ENCODE assay signal across 12 mouse cellular contexts in the genomic region with DNA sequence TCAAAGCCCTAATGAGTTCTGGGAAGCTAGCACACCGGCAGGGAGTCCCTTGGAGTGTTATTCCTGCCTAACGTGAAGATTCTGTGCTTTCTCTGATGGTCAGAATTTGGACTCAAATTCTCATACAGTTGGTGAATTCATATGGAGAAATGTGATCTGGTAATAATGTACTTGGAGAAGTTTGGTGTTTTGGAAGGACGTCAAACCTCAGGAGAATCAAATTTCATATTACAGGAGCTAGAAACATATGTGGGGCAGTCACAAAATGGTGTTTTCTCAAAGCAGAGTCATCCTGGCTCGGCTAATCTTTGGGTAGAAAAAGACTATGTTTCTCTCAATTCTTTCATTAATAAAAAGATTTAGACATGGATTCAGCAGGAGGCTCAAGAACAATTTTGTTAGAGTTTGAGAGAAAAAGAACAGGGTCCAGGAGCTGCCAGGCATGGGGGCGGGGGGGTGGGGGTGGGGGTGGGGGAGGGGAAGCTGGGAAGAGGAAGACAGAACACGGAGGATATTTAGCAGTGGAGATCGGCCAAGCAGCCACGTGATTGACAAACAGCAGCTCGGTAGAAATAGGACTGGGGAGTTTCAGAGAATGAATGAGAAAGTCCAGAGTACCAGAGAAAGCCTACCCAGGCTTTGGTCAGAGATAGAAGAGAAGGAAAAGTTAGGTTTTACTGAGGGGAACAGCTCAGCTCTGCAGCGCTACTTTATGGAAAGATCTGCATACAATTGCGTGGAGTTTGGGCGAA.
A peak's percentile ranks its signal among the peaks of the same experiment; 100 is the strongest.
DNase-seq lines count a peak whose midpoint lies in the region; ATAC-seq and TF ChIP-seq lines count a peak whose summit lies in the region.
"Had no signal": no experiment of that assay in that cellular context is flagged by ENCODE, and none has a peak within 500 bp of the region (broad histone marks: within the 10 kb centered on the region; RNA-seq: fewer than 3 reads in every experiment).

No protein-coding gene starts in this region.

- H3K27ac ChIP-seq in liver, postnatal 0 days (ENCODE audit: low read depth) = no peak overlapping the region
- peak overlapping the region; percentile 66 for H3K27ac ChIP-seq in embryonic fibroblast, embryonic 13.5 days (ENCODE audit: insufficient read depth, low read length)
- no peak overlapping the region for H3K27ac ChIP-seq in liver, adult 2 months (replicated peaks; ENCODE audit: insufficient read depth, low read depth, low read length)
- H3K27ac ChIP-seq: forebrain, embryonic 12.5 days had no signal

- no peaks in the 10 kb centered on the region for H3K4me1 ChIP-seq in liver, postnatal 0 days (ENCODE audit: insufficient read depth)
- H3K4me1 ChIP-seq in embryonic fibroblast, embryonic 13.5 days (ENCODE audit: control insufficient read depth, insufficient read depth, low read length) = no peaks in the 10 kb centered on the region; the same call in none of the 2 replicates
- H3K4me1 ChIP-seq in liver, adult 2 months (ENCODE audit: control insufficient read depth, insufficient read depth, low read length) = no peaks in the 10 kb centered on the region

- no peaks in the 10 kb centered on the region for H3K79me2 ChIP-seq in liver, adult 2 months (ENCODE audit: control insufficient read depth, insufficient read depth, low read length)

- ATAC-seq in liver, postnatal 0 days = no peak
- ATAC-seq: inflammation-experienced regulatory T-cells, adult 6 months had no signal

- WGBS in liver, postnatal 0 days (ENCODE audit: insufficient replicate concordance) = 44% methylated on average over 12 of the region's 12 CpGs
- 56% methylated on average over 12 of the region's 12 CpGs for WGBS in liver, adult 2 months

- peak; percentile 8 for DNase-seq in embryo, embryonic 10.5 days (ENCODE audit: low spot score)
- no peak for DNase-seq in embryo, embryonic 9.5 days (ENCODE audit: extremely low spot score)
- DNase-seq in liver = peak; percentile 12
- no peak for DNase-seq in liver, postnatal 0 days
- DNase-seq in liver, adult 2 months (ENCODE audit: extremely low read depth, low read depth, low spot score) = peak; percentile 17
- DNase-seq in left cerebral cortex, adult 8-10 months (ENCODE audit: low spot score in 2 of 2) = no peak
- DNase-seq in thymus, postnatal 10 days (ENCODE audit: low spot score in 2 of 2) = no peak
- DNase-seq: cerebellum, adult 11-12 months; kidney, postnatal 4 days had no signal

- no peak for TF ChIP-seq EP300 in liver, postnatal 0 days (IDR thresholded peaks at IDR 0.05; ENCODE audit: low read depth)

- no peak overlapping the region for H3K4me3 ChIP-seq in liver, postnatal 0 days (ENCODE audit: low read depth, low read length)
- H3K4me3 ChIP-seq in embryonic fibroblast, embryonic 13.5 days (ENCODE audit: insufficient read depth, low read length) = no peak overlapping the region; the same call in 1 of the 2 replicates
- H3K4me3 ChIP-seq in liver, adult 2 months (ENCODE audit: insufficient read depth, low read depth, low read length) = no peak overlapping the region
- H3K4me3 ChIP-seq: forebrain, embryonic 12.5 days had no signal

- no peak overlapping the region; the same call in 1 of the 2 replicates for H3K4me2 ChIP-seq in liver, postnatal 0 days (ENCODE audit: low read depth, low read length)
- H3K4me2 ChIP-seq: forebrain, embryonic 12.5 days had no signal

- no peaks in the 10 kb centered on the region for H3K9me3 ChIP-seq in liver, postnatal 0 days (ENCODE audit: low read length)
- H3K9me3 ChIP-seq: forebrain, embryonic 12.5 days had no signal

- H3K36me3 ChIP-seq in liver, postnatal 0 days (replicated peaks; ENCODE audit: insufficient read depth, low read length) = no peaks in the 10 kb centered on the region
- H3K36me3 ChIP-seq in liver, adult 2 months (ENCODE audit: control insufficient read depth, insufficient read depth, low read length) = no peaks in the 10 kb centered on the region
- H3K36me3 ChIP-seq: forebrain, embryonic 12.5 days had no signal

- TF ChIP-seq CTCF in liver, postnatal 0 days (IDR thresholded peaks at IDR 0.05; ENCODE audit: low read depth) = no peak
- no peak for TF ChIP-seq CTCF in embryonic fibroblast, embryonic 13.5 days (IDR thresholded peaks at IDR 0.05; ENCODE audit: borderline replicate concordance, insufficient read depth, low read length)
- TF ChIP-seq CTCF in liver, adult 2 months (IDR thresholded peaks at IDR 0.05; ENCODE audit: low read depth, low read length) = no peak

- H3K27me3 ChIP-seq in liver, postnatal 0 days (ENCODE audit: insufficient read depth, low read length) = no peaks in the 10 kb centered on the region
- H3K27me3 ChIP-seq in liver, adult 2 months (ENCODE audit: control insufficient read depth, insufficient read depth, low read length) = no peaks in the 10 kb centered on the region
- H3K27me3 ChIP-seq: forebrain, embryonic 12.5 days had no signal

- TF ChIP-seq POLR2A in embryonic fibroblast, embryonic 13.5 days (IDR thresholded peaks at IDR 0.05; ENCODE audit: low read depth, low read length) = no peak
- TF ChIP-seq POLR2A in liver, adult 2 months (IDR thresholded peaks at IDR 0.05; ENCODE audit: extremely low read depth, insufficient read depth, low read length) = no peak

- no peak overlapping the region for H3K9ac ChIP-seq in liver, postnatal 0 days (replicated peaks)
- no peak overlapping the region for H3K9ac ChIP-seq in liver, adult 2 months (ENCODE audit: low read depth, low read length)
- H3K9ac ChIP-seq: forebrain, embryonic 12.5 days had no signal

Comparison
In these comparisons a context has a peak if more than half of its experiments do, and no peak if none do; other contexts are left out.
1. DNase-seq: peak in embryo, embryonic 10.5 days (single experiment), liver (single experiment) and liver, adult 2 months (single experiment); none in embryo, embryonic 9.5 days (single experiment), liver, postnatal 0 days (single experiment), left cerebral cortex, adult 8-10 months (0 of 2) and thymus, postnatal 10 days (0 of 2).